Mouse (Mus musculus) MEL (cell line): ENCODE data around the gene Gabrp. TPM values are rescaled to one million over a fixed set of nuclear protein-coding genes. Genes with fewer than 3 reads are reported as not detected.

Source experiments
- DNase-seq: peaks from one replicate; pipeline ENCODE4 v3.0.0; 2011; ENCODE audit warnings: low read depth, low spot score
- H3K27ac ChIP-seq: 2 replicates; pipeline ENCODE4 v1.5.1; 2012; ENCODE audit warnings: low read depth, mild to moderate bottlenecking, control low read depth, low read length, moderate library complexity; ENCODE audit not compliant: control insufficient read depth
- H3K27me3 ChIP-seq, 2 experiments: fragments of 150-350 bp in 1 of 2; sonication (generic) in 1 of 2; 2 replicates each; pipeline ENCODE4 v1.6.1; 2012; ENCODE audit warnings: low read length in 2 of 2, mild to moderate bottlenecking in 2 of 2, improper control_type of control experiment in 1 of 2, moderate library complexity in 1 of 2; ENCODE audit not compliant: insufficient read depth in 2 of 2, control insufficient read depth in 1 of 2
- H3K36me3 ChIP-seq, 2 experiments: 2 replicates each; pipeline ENCODE4 v1.6.1; 2012 to 2014; ENCODE audit warnings: low read length in 2 of 2, improper control_type of control experiment in 1 of 2, inconsistent platforms in 1 of 2, mild to moderate bottlenecking in 1 of 2; ENCODE audit not compliant: insufficient read depth in 2 of 2, control insufficient read depth in 1 of 2
- H3K4me1 ChIP-seq, 2 experiments: fragments of 150-350 bp in 1 of 2; sonication (generic) in 1 of 2; 2 replicates each; pipeline ENCODE4 v1.6.1; 2012; ENCODE audit warnings: low read length in 2 of 2, improper control_type of control experiment in 1 of 2, mild to moderate bottlenecking in 1 of 2; ENCODE audit not compliant: insufficient read depth in 2 of 2, control insufficient read depth in 1 of 2
- H3K4me3 ChIP-seq, 2 experiments: fragments of 150-350 bp in 1 of 2; sonication (generic) in 1 of 2; 2 replicates each; pipeline ENCODE4 v1.5.1; 2012; ENCODE audit warnings: low read depth in 2 of 2, low read length in 2 of 2, mild to moderate bottlenecking in 2 of 2, moderate library complexity in 2 of 2, control low read depth in 1 of 2, improper control_type of control experiment in 1 of 2; ENCODE audit not compliant: control insufficient read depth in 1 of 2, insufficient read depth in 1 of 2
- H3K79me2 ChIP-seq: 2 replicates; pipeline ENCODE4 v1.6.1; 2012; ENCODE audit warnings: mild to moderate bottlenecking, low read length, moderate library complexity; ENCODE audit not compliant: control insufficient read depth, poor library complexity, insufficient read depth
- H3K9ac ChIP-seq: 2 replicates; pipeline ENCODE4 v1.6.1; 2012; ENCODE audit warnings: low read depth, mild to moderate bottlenecking, control low read depth, low read length, moderate library complexity; ENCODE audit not compliant: control insufficient read depth, poor library complexity, severe bottlenecking
- H3K9me3 ChIP-seq: fragments of 150-350 bp; sonication (generic); replicated peaks from 2 replicates; pipeline ENCODE4 v1.6.1; 2012; ENCODE audit warnings: mild to moderate bottlenecking, low read length, improper control_type of control experiment, moderate library complexity; ENCODE audit not compliant: insufficient read depth
- BHLHE40 ChIP-seq: IDR thresholded peaks from 2 replicates; pipeline ENCODE4 v1.6.1; 2012; ENCODE audit warnings: low read depth, mild to moderate bottlenecking, inconsistent platforms, low read length, improper control_type of control experiment, borderline replicate concordance
- CHD1 ChIP-seq: IDR thresholded peaks from 2 replicates; pipeline ENCODE4 v1.6.1; 2012; ENCODE audit warnings: low read depth, mild to moderate bottlenecking, inconsistent platforms, low read length, improper control_type of control experiment
- CHD2 ChIP-seq: IDR thresholded peaks from 2 replicates; pipeline ENCODE4 v1.6.1; 2011; ENCODE audit warnings: low read length, improper control_type of control experiment
- CTCF ChIP-seq, 3 experiments: IDR thresholded peaks in 2 of 3; conservative IDR thresholded peaks in 1 of 3; 2 replicates each; pipeline ENCODE4 v1.5.1; 2011 to 2012; ENCODE audit warnings: low read length in 3 of 3, low read depth in 2 of 3, mild to moderate bottlenecking in 2 of 3, improper control_type of control experiment in 1 of 3, inconsistent platforms in 1 of 3, mixed read lengths in 1 of 3, moderate library complexity in 1 of 3; ENCODE audit not compliant: control insufficient read depth in 1 of 3, insufficient read depth in 1 of 3, poor library complexity in 1 of 3, severe bottlenecking in 1 of 3
- ELF1 ChIP-seq: IDR thresholded peaks from 2 replicates; pipeline ENCODE4 v1.6.1; 2014; ENCODE audit warnings: low read depth, mild to moderate bottlenecking, inconsistent platforms, low read length, improper control_type of control experiment, moderate library complexity
- ETS1 ChIP-seq: IDR thresholded peaks from 2 replicates; pipeline ENCODE4 v1.6.1; 2012; ENCODE audit warnings: low read depth, mild to moderate bottlenecking, inconsistent platforms, low read length, improper control_type of control experiment, moderate library complexity
- HCFC1 ChIP-seq: IDR thresholded peaks from 2 replicates; pipeline ENCODE4 v1.6.1; 2012; ENCODE audit warnings: low read depth, mild to moderate bottlenecking, inconsistent platforms, low read length, improper control_type of control experiment, moderate library complexity
- JUND ChIP-seq: IDR thresholded peaks from 2 replicates; pipeline ENCODE4 v1.6.1; 2011; ENCODE audit warnings: low read depth, mild to moderate bottlenecking, improper control_type of control experiment, low read length
- MAZ ChIP-seq: IDR thresholded peaks from 2 replicates; pipeline ENCODE4 v1.6.1; 2012; ENCODE audit warnings: low read depth, mild to moderate bottlenecking, inconsistent platforms, low read length, improper control_type of control experiment
- MEF2A ChIP-seq: IDR thresholded peaks from 2 replicates; pipeline ENCODE4 v1.6.1; 2014; ENCODE audit warnings: low read depth, mild to moderate bottlenecking, inconsistent platforms, low read length, improper control_type of control experiment; ENCODE audit not compliant: poor library complexity, insufficient replicate concordance, severe bottlenecking; ENCODE audit errors: extremely low read depth
- MXI1 ChIP-seq: IDR thresholded peaks from 2 replicates; pipeline ENCODE4 v1.6.1; 2011; ENCODE audit warnings: mild to moderate bottlenecking, low read depth, low read length, improper control_type of control experiment
- NELFE ChIP-seq: IDR thresholded peaks from 2 replicates; pipeline ENCODE4 v1.6.1; 2011; ENCODE audit warnings: low read depth, low read length, improper control_type of control experiment
- NRF1 ChIP-seq: IDR thresholded peaks from 2 replicates; pipeline ENCODE4 v1.6.1; 2014; ENCODE audit warnings: low read depth, mild to moderate bottlenecking, inconsistent platforms, low read length, improper control_type of control experiment, moderate library complexity; ENCODE audit not compliant: poor library complexity, insufficient read depth, severe bottlenecking
- POLR2A ChIP-seq, 2 experiments: IDR thresholded peaks; 2 replicates each; pipeline ENCODE4 v1.6.1; 2011 to 2012; ENCODE audit warnings: low read length in 2 of 2, mild to moderate bottlenecking in 2 of 2, control low read depth in 1 of 2, improper control_type of control experiment in 1 of 2, low read depth in 1 of 2, moderate library complexity in 1 of 2; ENCODE audit not compliant: control insufficient read depth in 1 of 2, insufficient read depth in 1 of 2, poor library complexity in 1 of 2
- POLR2AphosphoS5 ChIP-seq: IDR thresholded peaks from 2 replicates; pipeline ENCODE4 v1.6.1; 2012; ENCODE audit warnings: low read depth, borderline replicate concordance, mild to moderate bottlenecking, inconsistent platforms, low read length, moderate library complexity, mixed read lengths
- RCOR1 ChIP-seq: IDR thresholded peaks from 2 replicates; pipeline ENCODE4 v1.6.1; 2012; ENCODE audit warnings: low read depth, mild to moderate bottlenecking, inconsistent platforms, low read length, improper control_type of control experiment
- SIN3A ChIP-seq: IDR thresholded peaks from 2 replicates; pipeline ENCODE4 v1.6.1; 2012; ENCODE audit warnings: low read length, improper control_type of control experiment, inconsistent platforms
- SMC3 ChIP-seq: IDR thresholded peaks from 2 replicates; pipeline ENCODE4 v1.6.1; 2011; ENCODE audit warnings: low read depth, low read length, improper control_type of control experiment
- TAL1 ChIP-seq: IDR thresholded peaks from 2 replicates; pipeline ENCODE4 v1.6.1; 2012; ENCODE audit warnings: mild to moderate bottlenecking, inconsistent platforms, low read length, moderate library complexity, mixed read lengths
- TBP ChIP-seq: IDR thresholded peaks from 2 replicates; pipeline ENCODE4 v1.8.0; 2011; ENCODE audit warnings: low read depth, low read length, improper control_type of control experiment
- UBTF ChIP-seq: IDR thresholded peaks from 2 replicates; pipeline ENCODE4 v1.6.1; 2012; ENCODE audit warnings: low read depth, mild to moderate bottlenecking, inconsistent platforms, low read length, improper control_type of control experiment, moderate library complexity, borderline replicate concordance; ENCODE audit not compliant: insufficient read depth
- USF2 ChIP-seq, 2 experiments: IDR thresholded peaks; 2 replicates each; pipeline ENCODE4 v1.6.1; 2011 to 2012; ENCODE audit warnings: improper control_type of control experiment in 2 of 2, low read length in 2 of 2, borderline replicate concordance in 1 of 2, inconsistent platforms in 1 of 2, low read depth in 1 of 2, mild to moderate bottlenecking in 1 of 2; ENCODE audit not compliant: insufficient read depth in 1 of 2
- ZMIZ1 ChIP-seq: IDR thresholded peaks from 2 replicates; pipeline ENCODE4 v1.6.1; 2012; ENCODE audit warnings: low read depth, mild to moderate bottlenecking, inconsistent platforms, low read length, improper control_type of control experiment, moderate library complexity
- polyA plus RNA-seq, 2 experiments: library from polyadenylated mRNA; stranded (reverse) in 1 of 2; unstranded in 1 of 2; fragments of >175 nt in 1 of 2; fragments of >200 nt in 1 of 2; gene quantifications; 2 replicates each; pipeline versions ENCODE4 v1.2.1 to v1.2.4; 2012; ENCODE audit warnings: low replicate concordance in 2 of 2, low read depth in 1 of 2; ENCODE audit not compliant: insufficient read length in 2 of 2, insufficient read depth in 1 of 2, missing spikeins in 1 of 2
- total RNA-seq: library from RNA; depleted of rRNA; stranded (reverse); fragments of 300-350 nt; gene quantifications from 2 replicates; pipeline ENCODE4 v1.2.3, GENCODE M21; 2012

Gabrp gene
- total and polyA plus RNA-seq, 3 experiments: not detected

DNA sequence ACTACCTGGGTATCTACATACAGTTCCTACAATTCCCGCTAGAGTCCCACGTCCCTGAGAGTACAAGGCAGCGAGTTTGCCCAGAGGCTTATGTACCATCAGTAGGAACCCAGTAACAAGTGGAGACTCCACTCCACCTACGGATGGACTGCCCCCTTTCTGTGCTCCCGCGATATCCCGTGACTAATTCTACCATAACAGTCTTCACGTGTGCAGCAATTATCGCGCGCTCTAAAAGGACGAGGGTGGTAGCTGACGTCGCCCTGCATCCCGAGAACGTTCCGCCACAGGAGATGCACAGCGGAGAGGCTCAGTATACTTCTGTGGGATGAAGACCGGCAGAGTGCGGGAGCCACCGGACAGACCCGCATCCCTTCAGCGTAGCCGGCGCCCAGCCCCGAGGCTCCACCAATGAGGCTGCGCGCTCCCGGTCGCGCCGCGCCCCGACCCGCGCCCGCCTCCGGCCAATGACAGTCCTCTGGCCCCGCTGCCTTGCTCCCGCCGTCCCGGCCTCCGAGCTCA is 65.8 kb downstream of the Gabrp start:
- Histone ChIP-seq H3K27ac (no peak overlapping the region), H3K79me2 (no peaks in the 10 kb centered on the region), H3K9me3 (no peaks in the 10 kb centered on the region), H3K4me3 (no peak overlapping the region), H3K27me3 (no peaks in the 10 kb centered on the region), H3K9ac (no peak overlapping the region), H3K36me3 (no peaks in the 10 kb centered on the region), H3K4me1 (no peaks in the 10 kb centered on the region)
- no peak for DNase-seq
- TF ChIP-seq SIN3A (no peak), JUND (no peak), MEF2A (no peak), POLR2AphosphoS5 (no peak), CHD2 (no peak), ZMIZ1 (no peak), TAL1 (no peak), MAZ (no peak)

GRCm38 (mm10) chr11:33509401-33509800 is 69.4 kb downstream of the Gabrp start:
- Histone ChIP-seq H3K4me3 (no peak overlapping the region), H3K9ac (no peak overlapping the region), H3K27ac (no peak overlapping the region), H3K36me3 (no peaks in the 10 kb centered on the region), H3K79me2 (no peaks in the 10 kb centered on the region), H3K4me1 (no peaks in the 10 kb centered on the region), H3K27me3 (no peaks in the 10 kb centered on the region), H3K9me3 (no peaks in the 10 kb centered on the region)
- no peak for DNase-seq
- TF ChIP-seq RCOR1 (no peak), USF2 (IDR thresholded peaks at IDR 0.05; ENCODE audit: borderline replicate concordance in 1 of 2, insufficient read depth in 1 of 2, low read depth in 1 of 2, low read length in 2 of 2) (no peak), MEF2A (no peak), MAZ (no peak), CHD1 (no peak), TAL1 (no peak), BHLHE40 (no peak), NELFE (no peak), SMC3 (no peak), UBTF (no peak), NRF1 (no peak), TBP (no peak), ZMIZ1 (no peak), HCFC1 (no peak), POLR2A (IDR thresholded peaks at IDR 0.05; ENCODE audit: control insufficient read depth in 1 of 2, insufficient read depth in 1 of 2, low read depth in 1 of 2, low read length in 2 of 2, poor library complexity in 1 of 2) (no peak), CTCF (IDR thresholded peaks at IDR 0.05 in 2 of 3, conservative IDR thresholded peaks at IDR 0.05 in 1 of 3; ENCODE audit: control insufficient read depth in 1 of 3, insufficient read depth in 1 of 3, low read depth in 2 of 3, low read length in 3 of 3, poor library complexity in 1 of 3, severe bottlenecking in 1 of 3) (no peak), SIN3A (no peak), MXI1 (no peak), ETS1 (no peak), ELF1 (no peak)
